Mouse (Mus musculus) liver, embryonic 11.5 days (tissue): ENCODE measurements around the gene Fbp2. TPM values are rescaled to one million over a fixed set of nuclear protein-coding genes. Genes with fewer than 3 reads are reported as not detected.
"Not testable (repeated sequence)": the region's sequence is repeated elsewhere in the genome, so short reads cannot be mapped to it uniquely, and the experiment has no call there.

Experiments used
- ATAC-seq: fragments of 200-750 bp; cut with Nextera tagmentation; replicated peaks from 2 replicates; pipeline ENCODE4 v1.8.0; 2017; ENCODE audit warnings: moderate number of reproducible peaks, mild to moderate bottlenecking, moderate TSS enrichment, moderate library complexity; ENCODE audit not compliant: low FRiP score
- DNase-seq: peaks from one replicate; pipeline ENCODE4 v3.0.0-alpha.2; 2017; ENCODE audit warnings: low spot score
- H3K27ac ChIP-seq: fragments of 300-500 bp; sonication (generic); 2 replicates; pipeline ENCODE4 v1.5.1; 2014; ENCODE audit warnings: mild to moderate bottlenecking, low read depth, low read length, control low read depth
- H3K27me3 ChIP-seq: fragments of 300-500 bp; sonication (generic); replicated peaks from 2 replicates; pipeline ENCODE4 v1.6.1; 2014; ENCODE audit warnings: low read length, mixed read lengths; ENCODE audit not compliant: control insufficient read depth, insufficient read depth
- H3K36me3 ChIP-seq: fragments of 300-500 bp; sonication (generic); 2 replicates; pipeline ENCODE4 v1.6.1; 2014; ENCODE audit warnings: mild to moderate bottlenecking, low read length, moderate library complexity, mixed read lengths; ENCODE audit not compliant: control insufficient read depth, insufficient read depth
- H3K4me1 ChIP-seq: fragments of 300-500 bp; sonication (generic); replicated peaks from 2 replicates; pipeline ENCODE4 v1.6.1; 2014; ENCODE audit warnings: low read length, mixed read lengths; ENCODE audit not compliant: control insufficient read depth, insufficient read depth
- H3K4me2 ChIP-seq: fragments of 300-500 bp; sonication (generic); 2 replicates; pipeline ENCODE4 v1.6.1; 2014; ENCODE audit warnings: mild to moderate bottlenecking, control low read depth, moderate library complexity
- H3K4me3 ChIP-seq: fragments of 300-500 bp; sonication (generic); 2 replicates; pipeline ENCODE4 v1.5.1; 2014; ENCODE audit warnings: low read depth, low read length, control low read depth
- H3K9ac ChIP-seq: fragments of 300-500 bp; sonication (generic); 2 replicates; pipeline ENCODE4 v1.6.1; 2014; ENCODE audit warnings: low read depth, low read length, control low read depth
- H3K9me3 ChIP-seq: fragments of 300-500 bp; sonication (generic); 2 replicates; pipeline ENCODE4 v1.6.1; 2016; ENCODE audit warnings: low read length, inconsistent platforms, mixed read lengths; ENCODE audit not compliant: control insufficient read depth
- WGBS: fragments of 180-500 bp; shearing (Covaris S2); extraction: QIAGEN DNeasy Blood & Tissue Kit; methylation state at CpG from one replicate; pipeline ENCODE4 v1.1.7; 2014; 5-methylcytosine and 5-hydroxymethylcytosine counted together
- polyA plus RNA-seq: library from polyadenylated mRNA; unstranded; fragments of >200 nt; fragmentation: Nextera tagmentation; extraction: Ambion mirVana; gene quantifications from 2 replicates; pipeline ENCODE4 v1.2.1, GENCODE M21; 2014

Gene Fbp2
- polyA plus RNA-seq, 1 experiment from 2014 or later, result not detected

GRCm38 (mm10) chr13:62872252-62872651 lies 14.0 kb upstream of the Fbp2 start:
- H3K4me3 ChIP-seq, result no peak overlapping the region

GRCm38 (mm10) chr13:62870605-62871004 lies 12.4 kb upstream of the Fbp2 start:
- WGBS, result 74% methylated on average over 2 of the region's 2 CpGs

More at GRCm38 (mm10) chr13:62872252-62872651, 14.0 kb upstream of the Fbp2 start:
- Histone ChIP-seq H3K36me3 (no peaks in the 10 kb centered on the region), H3K4me2 (no peak overlapping the region), H3K27ac (no peak overlapping the region), H3K4me1 (no peaks in the 10 kb centered on the region), H3K9me3 (no peaks in the 10 kb centered on the region), H3K27me3 (no peaks in the 10 kb centered on the region), H3K9ac (no peak overlapping the region)
- ATAC-seq, result no peak
- DNase-seq, result no peak
- WGBS, result 62% methylated on average over 3 of the region's 3 CpGs

GRCm38 (mm10) chr13:62866817-62867216 lies 8.6 kb upstream of the Fbp2 start:
- H3K27ac ChIP-seq, result no peak overlapping the region

More at GRCm38 (mm10) chr13:62870605-62871004, 12.4 kb upstream of the Fbp2 start:
- H3K4me1 ChIP-seq, result no peaks in the 10 kb centered on the region
- no peak for ATAC-seq
- no peak overlapping the region for H3K27ac ChIP-seq
- H3K9ac ChIP-seq, result no peak overlapping the region
- no peak overlapping the region for H3K4me2 ChIP-seq
- H3K4me3 ChIP-seq, result no peak overlapping the region
- H3K9me3 ChIP-seq, result no peaks in the 10 kb centered on the region
- no peaks in the 10 kb centered on the region for H3K27me3 ChIP-seq
- DNase-seq, result no peak
- no peaks in the 10 kb centered on the region for H3K36me3 ChIP-seq

DNA sequence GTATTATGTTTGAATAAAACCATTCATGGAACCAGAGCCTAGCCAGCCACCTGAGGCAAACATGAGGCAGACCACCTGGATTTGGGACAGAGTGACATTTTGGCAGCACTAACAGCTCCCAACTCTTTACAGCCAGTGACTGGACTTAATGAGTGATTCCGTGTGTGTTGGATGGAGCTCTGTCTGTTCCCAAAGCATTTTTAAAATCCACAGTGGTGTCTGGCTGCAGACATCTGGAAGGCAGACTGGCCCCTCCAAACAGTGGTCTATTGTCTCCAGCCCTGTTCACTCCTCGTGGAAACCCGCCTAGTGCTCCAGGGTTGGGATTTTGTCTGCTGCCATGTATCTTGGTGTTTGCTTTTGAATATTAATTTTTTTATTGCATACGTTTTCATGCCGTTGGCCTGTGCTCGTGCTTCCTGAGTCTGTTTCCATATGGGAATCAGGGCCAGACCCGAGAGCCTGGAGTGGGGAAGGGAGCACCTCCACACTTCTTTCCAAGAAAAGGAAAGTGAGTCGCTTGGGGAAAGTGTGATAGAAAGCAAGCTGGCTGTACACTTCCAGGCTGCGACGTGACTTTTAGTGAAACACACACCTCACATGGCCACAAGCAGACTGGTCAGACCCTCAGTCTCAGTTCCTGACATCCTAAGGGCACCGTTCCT lies 7.6 kb upstream of the Fbp2 start:
- Histone ChIP-seq H3K4me1 (no peaks in the 10 kb centered on the region; the same call in 1 of the 2 replicates), H3K9ac (no peak overlapping the region), H3K36me3 (no peaks in the 10 kb centered on the region), H3K4me2 (no peak overlapping the region), H3K27me3 (no peaks in the 10 kb centered on the region), H3K27ac (no peak overlapping the region), H3K9me3 (no peaks in the 10 kb centered on the region), H3K4me3 (no peak overlapping the region)
- ATAC-seq (no peak), DNase-seq (no peak)
- 81% methylated on average over 11 of the region's 11 CpGs for WGBS

More at GRCm38 (mm10) chr13:62866817-62867216, 8.6 kb upstream of the Fbp2 start:
- no peak for DNase-seq
- Histone ChIP-seq H3K9me3 (no peaks in the 10 kb centered on the region), H3K4me2 (no peak overlapping the region), H3K9ac (no peak overlapping the region), H3K27me3 (no peaks in the 10 kb centered on the region), H3K36me3 (no peaks in the 10 kb centered on the region), H3K4me3 (no peak overlapping the region), H3K4me1 (no peaks in the 10 kb centered on the region; the same call in 1 of the 2 replicates)
- 87% methylated on average over 4 of the region's 4 CpGs for WGBS
- no peak for ATAC-seq

- no peaks in the 10 kb centered on the region for H3K9me3 ChIP-seq
- no peak overlapping the region for H3K27ac ChIP-seq
- H3K36me3 ChIP-seq, result no peaks in the 10 kb centered on the region
- H3K9ac ChIP-seq, result no peak overlapping the region
- no peaks in the 10 kb centered on the region; the same call in 1 of the 2 replicates for H3K4me1 ChIP-seq
- no peaks in the 10 kb centered on the region for H3K27me3 ChIP-seq
- no peak for ATAC-seq
- no peak for DNase-seq
- no peak overlapping the region for H3K4me3 ChIP-seq
- H3K4me2 ChIP-seq, result no peak overlapping the region
- WGBS, result 68% methylated on average over 6 of the region's 6 CpGs
Observed at GRCm38 (mm10) chr13:62863771-62864170, 5.5 kb upstream of the Fbp2 start.

DNA sequence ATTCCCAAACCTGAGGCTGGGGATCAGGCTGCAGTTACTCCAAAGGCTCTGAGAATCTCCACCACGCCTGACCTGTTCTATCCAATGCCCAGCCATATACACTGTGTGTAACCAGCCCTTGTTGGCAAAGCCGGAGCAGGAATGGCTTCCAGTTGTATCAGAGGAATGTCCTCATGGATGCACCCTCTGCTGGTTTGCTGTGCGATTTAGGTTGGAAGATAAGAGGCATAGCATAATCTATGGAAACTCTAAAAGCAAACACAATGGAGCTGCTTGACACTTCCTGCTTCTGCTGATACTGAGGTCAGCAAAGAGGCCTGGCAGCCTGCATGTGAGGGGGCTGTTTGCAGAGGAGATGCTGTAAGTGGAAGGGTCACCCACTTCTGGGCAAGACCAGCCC lies 4.7 kb upstream of the Fbp2 start:
- H3K36me3 ChIP-seq, result no peaks in the 10 kb centered on the region
- no peaks in the 10 kb centered on the region for H3K9me3 ChIP-seq
- ATAC-seq (0 out of 2 replicates have a peak, but pooled peaks have one; percentile 16), DNase-seq (no peak)
- H3K27me3 ChIP-seq, result no peaks in the 10 kb centered on the region
- H3K4me3 ChIP-seq, result no peak overlapping the region
- H3K4me2 ChIP-seq, result no peak overlapping the region
- no peak overlapping the region for H3K27ac ChIP-seq
- no peaks in the 10 kb centered on the region; the same call in 1 of the 2 replicates for H3K4me1 ChIP-seq
- WGBS, result 54% methylated on average over 3 of the region's 3 CpGs
- no peak overlapping the region for H3K9ac ChIP-seq

- no peak for DNase-seq
- Histone ChIP-seq H3K4me3 (no peak overlapping the region), H3K4me2 (no peak overlapping the region), H3K27ac (no peak overlapping the region), H3K4me1 (no peaks in the 10 kb centered on the region; the same call in none of the 2 replicates), H3K36me3 (no peaks in the 10 kb centered on the region), H3K9me3 (no peaks in the 10 kb centered on the region), H3K9ac (no peak overlapping the region), H3K27me3 (no peaks in the 10 kb centered on the region)
- no peak for ATAC-seq
- 81% methylated on average over 4 of the region's 4 CpGs for WGBS
Observed at GRCm38 (mm10) chr13:62860068-62860467, 1.8 kb upstream of the Fbp2 start.

DNA sequence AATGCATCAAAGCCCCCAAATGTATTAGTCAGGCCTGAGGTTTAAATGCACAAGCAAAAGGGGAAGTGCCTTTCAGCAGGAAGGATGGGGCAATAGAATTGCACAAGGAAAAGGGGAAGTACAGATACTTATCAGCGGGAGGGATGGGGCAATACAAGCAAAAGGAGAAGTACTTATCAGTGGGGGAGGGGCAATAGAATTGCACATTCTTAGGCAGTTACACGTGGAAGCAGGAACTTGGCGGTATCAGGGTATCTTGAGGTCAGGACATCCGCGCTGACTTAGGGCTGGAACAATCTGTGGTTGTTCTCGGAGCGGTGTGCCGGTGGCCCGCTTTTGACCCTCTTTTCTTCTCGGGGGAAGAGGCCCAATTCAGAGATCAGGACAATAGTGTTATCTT lies 1.0 kb upstream of the Fbp2 start:
- not testable (repeated sequence) for H3K36me3 ChIP-seq, H3K9me3 ChIP-seq, DNase-seq, H3K4me2 ChIP-seq, H3K27me3 ChIP-seq, H3K4me3 ChIP-seq, H3K27ac ChIP-seq, H3K4me1 ChIP-seq, H3K9ac ChIP-seq, ATAC-seq
- 38% methylated on average over 10 of the region's 10 CpGs for WGBS

DNA sequence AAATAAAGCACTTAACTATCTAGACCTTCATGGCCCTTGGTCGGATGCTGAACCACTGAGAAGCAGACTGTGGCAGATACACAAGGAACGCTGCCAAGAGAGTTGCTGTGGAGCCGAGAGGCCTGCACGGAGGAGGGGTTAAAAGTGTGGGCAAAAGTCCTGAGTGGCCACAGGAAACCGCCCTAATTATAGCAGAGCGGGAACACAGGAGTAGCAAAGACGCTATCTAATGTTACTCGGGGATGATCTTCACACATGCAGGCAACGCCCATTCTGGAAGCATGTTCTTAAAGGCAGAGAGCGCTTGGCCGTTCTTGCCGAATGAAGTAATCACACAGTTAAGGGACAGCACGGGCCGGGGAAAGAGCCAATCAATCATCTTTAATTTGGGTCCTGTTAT lies 1.4 kb downstream of the Fbp2 start:
- Histone ChIP-seq H3K9ac (no peak overlapping the region), H3K9me3 (no peaks in the 10 kb centered on the region), H3K4me1 (no peaks in the 10 kb centered on the region; the same call in 1 of the 2 replicates), H3K27me3 (no peaks in the 10 kb centered on the region), H3K4me3 (no peak overlapping the region), H3K36me3 (no peaks in the 10 kb centered on the region), H3K4me2 (peak overlapping the region; percentile 64; the same call in 1 of the 2 replicates), H3K27ac (no peak overlapping the region)
- ATAC-seq, result no peak
- DNase-seq, result no peak
- 79% methylated on average over 14 of the region's 14 CpGs for WGBS
